22 mouse cellular contexts compared by ENCODE assay signal in the genomic region with DNA sequence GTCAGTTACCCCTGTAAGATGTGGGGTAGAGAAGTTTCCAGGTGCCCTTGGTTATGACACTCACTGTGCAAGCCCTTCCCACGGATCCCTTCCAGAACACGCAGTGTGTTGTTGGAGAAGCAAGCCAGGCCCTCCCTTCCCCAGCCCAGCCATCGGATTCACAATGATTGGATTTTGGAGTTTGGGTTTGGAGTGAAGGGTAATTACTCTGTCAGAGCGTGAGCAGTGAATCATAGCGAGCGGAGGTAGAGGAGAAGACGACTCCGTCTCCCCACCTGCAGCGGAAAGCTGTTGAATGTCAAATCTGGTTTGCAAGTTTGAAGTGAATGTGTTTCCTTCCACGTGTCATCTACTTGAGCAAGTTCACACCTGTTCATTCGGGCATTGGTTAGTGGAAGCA.
DNase-seq lines count a peak whose midpoint lies in the region; ATAC-seq and TF ChIP-seq lines count a peak whose summit lies in the region.
"Had no signal": no experiment of that assay in that cellular context is flagged by ENCODE, and none has a peak within 500 bp of the region (broad histone marks: within the 10 kb centered on the region; RNA-seq: fewer than 3 reads in every experiment).

No protein-coding gene starts in this region.

- H3K4me2 ChIP-seq in forebrain, embryonic 11.5 days (ENCODE audit: low read depth, low read length, severe bottlenecking) = no peak overlapping the region
- no peak overlapping the region for H3K4me2 ChIP-seq in forebrain, embryonic 16.5 days (ENCODE audit: low read length)
- H3K4me2 ChIP-seq in hindbrain, postnatal 0 days (ENCODE audit: low read depth, low read length) = no peak overlapping the region
- H3K4me2 ChIP-seq in hindbrain, embryonic 11.5 days (replicated peaks; ENCODE audit: low read depth, low read length) = no peak overlapping the region
- no peak overlapping the region for H3K4me2 ChIP-seq in kidney, embryonic 15.5 days
- no peak overlapping the region for H3K4me2 ChIP-seq in midbrain, postnatal 0 days (ENCODE audit: low read depth, low read length, poor library complexity, severe bottlenecking)
- H3K4me2 ChIP-seq in midbrain, embryonic 11.5 days = no peak overlapping the region
- H3K4me2 ChIP-seq: embryonic facial prominence, embryonic 15.5 days; heart, embryonic 11.5 days; heart, embryonic 15.5 days; hindbrain, embryonic 15.5 days had no signal

- no peaks in the 10 kb centered on the region for H3K36me3 ChIP-seq in forebrain, embryonic 11.5 days (ENCODE audit: control insufficient read depth, insufficient read depth, low read length)
- no peaks in the 10 kb centered on the region for H3K36me3 ChIP-seq in forebrain, embryonic 16.5 days (ENCODE audit: control insufficient read depth, insufficient read depth)
- H3K36me3 ChIP-seq in hindbrain, postnatal 0 days (ENCODE audit: insufficient read depth, low read length) = no peaks in the 10 kb centered on the region
- no peaks in the 10 kb centered on the region for H3K36me3 ChIP-seq in hindbrain, embryonic 11.5 days (ENCODE audit: control insufficient read depth, insufficient read depth, low read length)
- H3K36me3 ChIP-seq in kidney, embryonic 15.5 days = no peaks in the 10 kb centered on the region
- no peaks in the 10 kb centered on the region for H3K36me3 ChIP-seq in midbrain, postnatal 0 days (ENCODE audit: insufficient read depth, low read length)
- no peaks in the 10 kb centered on the region for H3K36me3 ChIP-seq in midbrain, embryonic 11.5 days (ENCODE audit: control insufficient read depth, insufficient read depth, low read length)
- H3K36me3 ChIP-seq: embryonic facial prominence, embryonic 15.5 days; forebrain, embryonic 10.5 days; heart, embryonic 15.5 days; hindbrain, embryonic 10.5 days; hindbrain, embryonic 15.5 days had no signal

- TF ChIP-seq CTCF in hindbrain, postnatal 0 days (IDR thresholded peaks at IDR 0.05; ENCODE audit: low read depth) = no peak
- TF ChIP-seq CTCF in midbrain, postnatal 0 days (IDR thresholded peaks at IDR 0.05) = no peak

- 87% methylated on average over 11 of the region's 11 CpGs for WGBS in forebrain, embryonic 11.5 days
- 70% methylated on average over 11 of the region's 11 CpGs for WGBS in forebrain, embryonic 16.5 days
- WGBS in hindbrain, postnatal 0 days = 77% methylated on average over 11 of the region's 11 CpGs
- WGBS in hindbrain, embryonic 11.5 days = 87% methylated on average over 11 of the region's 11 CpGs
- 54% methylated on average over 11 of the region's 11 CpGs for WGBS in kidney, embryonic 15.5 days
- WGBS in midbrain, postnatal 0 days = 78% methylated on average over 11 of the region's 11 CpGs
- 84% methylated on average over 11 of the region's 11 CpGs for WGBS in midbrain, embryonic 11.5 days

- peaks cover 3% of the 10 kb centered on the region; the same call in 1 of the 2 replicates for H3K4me1 ChIP-seq in forebrain, embryonic 11.5 days (replicated peaks; ENCODE audit: control insufficient read depth, insufficient read depth, low read length)
- H3K4me1 ChIP-seq in forebrain, embryonic 16.5 days (replicated peaks; ENCODE audit: control insufficient read depth, insufficient read depth, low read length) = peaks cover 19% of the 10 kb centered on the region
- no peaks in the 10 kb centered on the region for H3K4me1 ChIP-seq in hindbrain, postnatal 0 days (ENCODE audit: insufficient read depth, low read length)
- 0 out of 2 replicates have a peak, but pooled peaks cover 2% of the 10 kb centered on the region for H3K4me1 ChIP-seq in hindbrain, embryonic 11.5 days (replicated peaks; ENCODE audit: control insufficient read depth, insufficient read depth, low read length)
- H3K4me1 ChIP-seq in kidney, embryonic 15.5 days = peaks cover 37% of the 10 kb centered on the region
- H3K4me1 ChIP-seq in midbrain, postnatal 0 days (ENCODE audit: insufficient read depth, low read length) = no peaks in the 10 kb centered on the region
- peaks cover 5% of the 10 kb centered on the region for H3K4me1 ChIP-seq in midbrain, embryonic 11.5 days (ENCODE audit: control insufficient read depth, insufficient read depth, low read length)

- H3K9ac ChIP-seq in forebrain, embryonic 11.5 days (ENCODE audit: low read length) = no peak overlapping the region
- H3K9ac ChIP-seq in forebrain, embryonic 16.5 days (replicated peaks; ENCODE audit: low read depth, low read length) = no peak overlapping the region
- H3K9ac ChIP-seq in hindbrain, postnatal 0 days (replicated peaks; ENCODE audit: low read length) = no peak overlapping the region
- H3K9ac ChIP-seq in hindbrain, embryonic 11.5 days (ENCODE audit: low read depth, low read length) = no peak overlapping the region
- H3K9ac ChIP-seq in kidney, embryonic 15.5 days = no peak overlapping the region
- no peak overlapping the region for H3K9ac ChIP-seq in midbrain, postnatal 0 days (replicated peaks; ENCODE audit: low read length, poor library complexity, severe bottlenecking)
- no peak overlapping the region for H3K9ac ChIP-seq in midbrain, embryonic 11.5 days (ENCODE audit: low read length)
- H3K9ac ChIP-seq: embryonic facial prominence, embryonic 15.5 days; heart, embryonic 15.5 days; hindbrain, embryonic 15.5 days had no signal

- no peak overlapping the region for H3K4me3 ChIP-seq in forebrain, embryonic 11.5 days (ENCODE audit: low read depth, low read length)
- H3K4me3 ChIP-seq in forebrain, embryonic 16.5 days (replicated peaks; ENCODE audit: low read length) = no peak overlapping the region
- no peak overlapping the region for H3K4me3 ChIP-seq in hindbrain, postnatal 0 days (ENCODE audit: low read length)
- no peak overlapping the region for H3K4me3 ChIP-seq in hindbrain, embryonic 11.5 days (ENCODE audit: low read depth, low read length)
- no peak overlapping the region for H3K4me3 ChIP-seq in kidney, embryonic 15.5 days (replicated peaks)
- no peak overlapping the region for H3K4me3 ChIP-seq in midbrain, postnatal 0 days (ENCODE audit: low read depth, low read length)
- H3K4me3 ChIP-seq in midbrain, embryonic 11.5 days (ENCODE audit: low read depth, low read length) = no peak overlapping the region
- H3K4me3 ChIP-seq: embryonic facial prominence, embryonic 15.5 days; erythroblast, embryonic 14.5 days; forebrain, embryonic 10.5 days; heart, adult 2 months; heart, embryonic 15.5 days; hindbrain, embryonic 10.5 days; hindbrain, embryonic 15.5 days had no signal

- H3K27ac ChIP-seq in forebrain, embryonic 11.5 days (ENCODE audit: low read depth, low read length) = no peak overlapping the region
- no peak overlapping the region for H3K27ac ChIP-seq in forebrain, embryonic 16.5 days (ENCODE audit: low read length)
- H3K27ac ChIP-seq in hindbrain, postnatal 0 days = no peak overlapping the region
- no peak overlapping the region for H3K27ac ChIP-seq in hindbrain, embryonic 11.5 days (ENCODE audit: low read depth, low read length)
- no peak overlapping the region for H3K27ac ChIP-seq in kidney, embryonic 15.5 days
- no peak overlapping the region for H3K27ac ChIP-seq in midbrain, postnatal 0 days (ENCODE audit: low read depth, low read length)
- no peak overlapping the region for H3K27ac ChIP-seq in midbrain, embryonic 11.5 days (ENCODE audit: low read depth, low read length)
- H3K27ac ChIP-seq: embryonic facial prominence, embryonic 15.5 days; forebrain, embryonic 10.5 days; heart, adult 2 months; heart, embryonic 15.5 days; hindbrain, embryonic 10.5 days; hindbrain, embryonic 15.5 days had no signal

- DNase-seq in forebrain, embryonic 11.5 days (ENCODE audit: low spot score) = peak; percentile 35
- peak; percentile 18 for DNase-seq in hindbrain, postnatal 0 days (ENCODE audit: low spot score)
- DNase-seq in hindbrain, embryonic 11.5 days (ENCODE audit: low spot score) = no peak
- no peak for DNase-seq in kidney, postnatal 36 days
- peak; percentile 22 for DNase-seq in midbrain, postnatal 0 days (ENCODE audit: low spot score)
- DNase-seq in midbrain, embryonic 11.5 days (ENCODE audit: low spot score, missing footprints) = no peak
- DNase-seq: adrenal gland, postnatal 14 days; cerebellum, adult 18-20 months; cerebellum, adult 9-11 months; cerebellum, postnatal 36 days; heart, adult 2 months; heart, postnatal 14 days had no signal

- no peaks in the 10 kb centered on the region for H3K9me3 ChIP-seq in forebrain, embryonic 11.5 days (ENCODE audit: control insufficient read depth, low read length)
- H3K9me3 ChIP-seq in forebrain, embryonic 16.5 days (ENCODE audit: control insufficient read depth, low read length) = no peaks in the 10 kb centered on the region
- H3K9me3 ChIP-seq in hindbrain, postnatal 0 days (ENCODE audit: low read length) = no peaks in the 10 kb centered on the region
- no peaks in the 10 kb centered on the region for H3K9me3 ChIP-seq in hindbrain, embryonic 11.5 days (ENCODE audit: control insufficient read depth, low read length)
- no peaks in the 10 kb centered on the region for H3K9me3 ChIP-seq in kidney, embryonic 15.5 days (replicated peaks)
- H3K9me3 ChIP-seq in midbrain, postnatal 0 days (ENCODE audit: low read length) = no peaks in the 10 kb centered on the region
- H3K9me3 ChIP-seq in midbrain, embryonic 11.5 days (ENCODE audit: control insufficient read depth, low read length) = no peaks in the 10 kb centered on the region
- H3K9me3 ChIP-seq: embryonic facial prominence, embryonic 15.5 days; forebrain, embryonic 10.5 days; heart, embryonic 15.5 days; hindbrain, embryonic 10.5 days; hindbrain, embryonic 15.5 days had no signal

- ATAC-seq in forebrain, embryonic 11.5 days (replicated peaks; ENCODE audit: low FRiP score) = no peak
- ATAC-seq in forebrain, embryonic 16.5 days = no peak
- ATAC-seq in hindbrain, postnatal 0 days = no peak
- no peak for ATAC-seq in hindbrain, embryonic 11.5 days (ENCODE audit: low FRiP score)
- peak; percentile 24; the same call in 1 of the 2 replicates for ATAC-seq in kidney, embryonic 15.5 days (replicated peaks; ENCODE audit: low FRiP score)
- no peak for ATAC-seq in midbrain, postnatal 0 days (ENCODE audit: low FRiP score)
- no peak for ATAC-seq in midbrain, embryonic 11.5 days (ENCODE audit: low FRiP score)
- ATAC-seq: inflammation-experienced regulatory T-cells, adult 6 months had no signal

- no peaks in the 10 kb centered on the region for H3K27me3 ChIP-seq in forebrain, embryonic 11.5 days (ENCODE audit: control insufficient read depth, insufficient read depth, low read length)
- H3K27me3 ChIP-seq in forebrain, embryonic 16.5 days (replicated peaks; ENCODE audit: control insufficient read depth, insufficient read depth, low read length) = no peaks in the 10 kb centered on the region
- no peaks in the 10 kb centered on the region for H3K27me3 ChIP-seq in hindbrain, postnatal 0 days (ENCODE audit: insufficient read depth, low read length)
- no peaks in the 10 kb centered on the region for H3K27me3 ChIP-seq in hindbrain, embryonic 11.5 days (ENCODE audit: control insufficient read depth, insufficient read depth, low read length)
- H3K27me3 ChIP-seq in kidney, embryonic 15.5 days = no peaks in the 10 kb centered on the region
- H3K27me3 ChIP-seq in midbrain, postnatal 0 days (ENCODE audit: insufficient read depth, low read length) = no peaks in the 10 kb centered on the region
- H3K27me3 ChIP-seq in midbrain, embryonic 11.5 days (ENCODE audit: control insufficient read depth, insufficient read depth, low read length) = no peaks in the 10 kb centered on the region
- H3K27me3 ChIP-seq: embryonic facial prominence, embryonic 15.5 days; heart, embryonic 15.5 days; hindbrain, embryonic 15.5 days had no signal

Comparison
In these comparisons a context has a peak if more than half of its experiments do, and no peak if none do; other contexts are left out.
1. DNase-seq: peak in forebrain, embryonic 11.5 days (single experiment), hindbrain, postnatal 0 days (single experiment) and midbrain, postnatal 0 days (single experiment); none in hindbrain, embryonic 11.5 days (single experiment), kidney, postnatal 36 days (0 of 2) and midbrain, embryonic 11.5 days (single experiment).